8 mouse cellular contexts compared by ENCODE assay signal in genomic region chr5:35907633-35908426, GRCm38 (mm10). TPM values are rescaled to one million over a fixed set of nuclear protein-coding genes. Genes with fewer than 3 reads are reported as not detected.
DNase-seq lines count a peak whose midpoint lies in the region; ATAC-seq lines count a peak whose summit lies in the region.

No protein-coding gene starts in this region.

- peaks cover 4% of the 10 kb centered on the region; the same call in 1 of the 2 replicates for H3K36me3 ChIP-seq in intestine, embryonic 14.5 days (ENCODE audit: control insufficient read depth, insufficient read depth, low read length)
- peaks cover 10% of the 10 kb centered on the region; the same call in 1 of the 2 replicates for H3K36me3 ChIP-seq in neural tube, embryonic 12.5 days

- H3K4me2 ChIP-seq in intestine, embryonic 14.5 days (ENCODE audit: low read length) = no peak overlapping the region
- peak overlapping the region; percentile 41 for H3K4me2 ChIP-seq in neural tube, embryonic 12.5 days (replicated peaks)

- DNase-seq in layer of hippocampus, adult 11-12 months (ENCODE audit: low spot score) = peak; percentile 75
- DNase-seq in layer of hippocampus, adult 9-10 months (ENCODE audit: low spot score) = no peak
- DNase-seq in cerebellum, postnatal 36 days = peak; percentile 84 to 86
- peak; percentile 64 for DNase-seq in gastrocnemius, postnatal 25 days
- DNase-seq in intestine, embryonic 14.5 days (ENCODE audit: low spot score) = peak; percentile 70
- peak; percentile 41 to 80 for DNase-seq in left cerebral cortex, postnatal 25 days (ENCODE audit: low spot score in 2 of 2)
- no peak for DNase-seq in thymus, postnatal 10 days (ENCODE audit: low spot score in 2 of 2)

- WGBS in intestine, embryonic 14.5 days = 22% methylated on average over 15 of the region's 15 CpGs
- WGBS in neural tube, embryonic 12.5 days = 21% methylated on average over 15 of the region's 15 CpGs

- H3K4me1 ChIP-seq in intestine, embryonic 14.5 days (replicated peaks; ENCODE audit: control insufficient read depth, insufficient read depth, low read length) = peaks cover 42% of the 10 kb centered on the region
- peaks cover 73% of the 10 kb centered on the region for H3K4me1 ChIP-seq in neural tube, embryonic 12.5 days

- peak overlapping the region; percentile 69; the same call in 1 of the 2 replicates for H3K27ac ChIP-seq in intestine, embryonic 14.5 days (ENCODE audit: low read depth)
- H3K27ac ChIP-seq in neural tube, embryonic 12.5 days = peak overlapping the region; percentile 81

- intact Hi-C loops in left cerebral cortex, postnatal 25 days (cut with DNase I) = no loop called here

- peak; percentile 59 for ATAC-seq in intestine, embryonic 14.5 days (replicated peaks; ENCODE audit: low FRiP score, low TSS enrichment, low read depth)
- ATAC-seq in neural tube, embryonic 12.5 days (ENCODE audit: low FRiP score, low read depth) = peak; percentile 89

- H3K27me3 ChIP-seq in intestine, embryonic 14.5 days (replicated peaks; ENCODE audit: control insufficient read depth, insufficient read depth, low read length) = no peaks in the 10 kb centered on the region
- no peaks in the 10 kb centered on the region for H3K27me3 ChIP-seq in neural tube, embryonic 12.5 days (replicated peaks)

- H3K4me3 ChIP-seq in intestine, embryonic 14.5 days (ENCODE audit: low read depth, low read length) = no peak overlapping the region
- H3K4me3 ChIP-seq in neural tube, embryonic 12.5 days = no peak overlapping the region

- no peak overlapping the region for H3K9ac ChIP-seq in intestine, embryonic 14.5 days (ENCODE audit: low read length)
- peak overlapping the region; percentile 35; the same call in 1 of the 2 replicates for H3K9ac ChIP-seq in neural tube, embryonic 12.5 days

- H3K9me3 ChIP-seq in intestine, embryonic 14.5 days (ENCODE audit: control insufficient read depth, low read length) = no peaks in the 10 kb centered on the region
- no peaks in the 10 kb centered on the region for H3K9me3 ChIP-seq in neural tube, embryonic 12.5 days

RNA-seq across cellular contexts. Expression of gene Afap1, which starts 14.7 kb away (rescaled TPM):
- total RNA-seq in gastrocnemius, postnatal 25 days (2021) = 1 to 10 TPM; 7.8 to 8.1 TPM
- 18.8 and 23.0 TPM in 2 replicates for polyA plus RNA-seq in intestine, embryonic 14.5 days (2014; fragmentation: Nextera tagmentation; extraction: Ambion mirVana)
- total RNA-seq in left cerebral cortex, postnatal 25 days (2021) = 10 to 100 TPM; 30.3 to 31.1 TPM
- 77.8 and 91.9 TPM in 2 replicates for polyA plus RNA-seq in neural tube, embryonic 12.5 days (2016; fragmentation: Nextera tagmentation; extraction: Ambion mirVana)

Comparison
In these comparisons a context has a peak if more than half of its experiments do, and no peak if none do; other contexts are left out.
1. DNase-seq: peak in layer of hippocampus, adult 11-12 months (single experiment), cerebellum, postnatal 36 days (2 of 2), gastrocnemius, postnatal 25 days (single experiment), intestine, embryonic 14.5 days (single experiment) and left cerebral cortex, postnatal 25 days (2 of 2); none in layer of hippocampus, adult 9-10 months (single experiment) and thymus, postnatal 10 days (0 of 2).